Mouse (Mus musculus): ENCODE measurements around the gene Papolb.

- peak; percentile 91 for TF ChIP-seq CTCF (IDR thresholded peaks at IDR 0.05; ENCODE audit: low read depth)
- no peak for TF ChIP-seq EP300 (IDR thresholded peaks at IDR 0.05; ENCODE audit: low read depth)
Measured at GRCm38 (mm10) chr5:142482512-142482911, 47.4 kb downstream of the Papolb start.

All from liver, embryonic 14.5 days (tissue).